Mouse (Mus musculus) neural tube, embryonic 10.5 days (tissue): ENCODE measurements at regions not wholly inside any gene's neighbourhood (a gene's known extent, or its start where the extent isn't known, plus 50 kb on each side); places are given as distances from the start of the nearest gene placed in this dataset.

ENCODE experiments used
- DNase-seq: peaks from one replicate; pipeline ENCODE4 v3.0.0-alpha.2; 2017; ENCODE audit warnings: low spot score; ENCODE audit errors: extremely low spot score

- no peak for DNase-seq
These were observed 629.1 kb downstream of the Rnf144a start for GRCm38 (mm10) chr12:25785646-25786606.

GRCm38 (mm10) chr12:25784401-25784800, 630.7 kb downstream of the Rnf144a start:
- no peak for DNase-seq

GRCm38 (mm10) chr12:25782972-25783717, 631.9 kb downstream of the Rnf144a start:
- no peak for DNase-seq

- DNase-seq: no peak
These were observed 643.2 kb downstream of the Rnf144a start for GRCm38 (mm10) chr12:25771856-25772255.

GRCm38 (mm10) chr12:25768644-25769043, 646.4 kb downstream of the Rnf144a start:
- no peak for DNase-seq

GRCm38 (mm10) chr12:25763061-25763460, 652.0 kb downstream of the Rnf144a start:
- no peak for DNase-seq

GRCm38 (mm10) chr12:25757014-25757413, 658.0 kb downstream of the Rnf144a start:
- no peak for DNase-seq

- DNase-seq: no peak
These were observed 636.9 kb upstream of the Id2 start for GRCm38 (mm10) chr12:25733801-25734200.

- DNase-seq: peak; percentile 23
These were observed 628.8 kb upstream of the Id2 start for GRCm38 (mm10) chr12:25725774-25726173.

GRCm38 (mm10) chr12:25711186-25711585, 614.2 kb upstream of the Id2 start:
- no peak for DNase-seq

- no peak for DNase-seq
These were observed 606.1 kb upstream of the Id2 start for GRCm38 (mm10) chr12:25703023-25703400.

- peak; percentile 25 for DNase-seq
These were observed 605.5 kb upstream of the Id2 start for GRCm38 (mm10) chr12:25702176-25703022.

GRCm38 (mm10) chr12:25687063-25687462, 590.1 kb upstream of the Id2 start:
- no peak for DNase-seq

- DNase-seq: no peak
These were observed 579.7 kb upstream of the Id2 start for GRCm38 (mm10) chr12:25676631-25677030.

GRCm38 (mm10) chr12:25668336-25668735, 571.4 kb upstream of the Id2 start:
- DNase-seq: no peak

GRCm38 (mm10) chr12:25654456-25654855, 557.5 kb upstream of the Id2 start:
- DNase-seq: no peak

- DNase-seq: no peak
These were observed 553.3 kb upstream of the Id2 start for GRCm38 (mm10) chr12:25650237-25650636.

- no peak for DNase-seq
These were observed 531.1 kb upstream of the Id2 start for GRCm38 (mm10) chr12:25628081-25628480.

- no peak for DNase-seq
These were observed 528.9 kb upstream of the Id2 start for GRCm38 (mm10) chr12:25625858-25626257.

GRCm38 (mm10) chr12:25623449-25623848, 526.5 kb upstream of the Id2 start:
- DNase-seq: no peak

- no peak for DNase-seq
These were observed 524.2 kb upstream of the Id2 start for GRCm38 (mm10) chr12:25621142-25621541.
